Mouse (Mus musculus): ENCODE data around the gene Ddit4. TPM values are rescaled to one million over a fixed set of nuclear protein-coding genes. Genes with fewer than 3 reads are reported as not detected.

Gene Ddit4
- polyA plus RNA-seq, 1 experiment from 2014 or later = 24.0 TPM

- no peak for TF ChIP-seq CTCF (IDR thresholded peaks at IDR 0.05; ENCODE audit: low read depth)
- H3K4me2 ChIP-seq (ENCODE audit: low read length) = no peak overlapping the region
- DNase-seq (ENCODE audit: low spot score) (no peak), ATAC-seq (replicated peaks; ENCODE audit: low FRiP score, low read depth) (no peak)
- 69% methylated on average over 6 of the region's 6 CpGs for WGBS
- no peaks in the 10 kb centered on the region for H3K27me3 ChIP-seq (ENCODE audit: insufficient read depth, low read length)
- no peaks in the 10 kb centered on the region for H3K4me1 ChIP-seq (replicated peaks; ENCODE audit: insufficient read depth, low read length)
- no peaks in the 10 kb centered on the region for H3K9me3 ChIP-seq (replicated peaks; ENCODE audit: low read length)
- no peaks in the 10 kb centered on the region for H3K36me3 ChIP-seq (ENCODE audit: insufficient read depth, low read length)
- no peak overlapping the region for H3K4me3 ChIP-seq (replicated peaks; ENCODE audit: low read depth, low read length)
- no peak overlapping the region for H3K9ac ChIP-seq (ENCODE audit: low read depth, low read length)
- no peak overlapping the region for H3K27ac ChIP-seq
Observed at GRCm38 (mm10) chr10:59932521-59932920, 19.1 kb downstream of the Ddit4 start.

GRCm38 (mm10) chr10:59930996-59931395 lies 20.6 kb downstream of the Ddit4 start:
- H3K4me1 ChIP-seq (replicated peaks; ENCODE audit: insufficient read depth, low read length) = no peaks in the 10 kb centered on the region
- H3K9me3 ChIP-seq (replicated peaks; ENCODE audit: low read length) = no peaks in the 10 kb centered on the region
- peak; percentile 23; the same call in 1 of the 2 replicates for TF ChIP-seq CTCF (IDR thresholded peaks at IDR 0.05; ENCODE audit: low read depth)
- peak; percentile 66 for ATAC-seq (replicated peaks; ENCODE audit: low FRiP score, low read depth)
- no peak overlapping the region for H3K9ac ChIP-seq (ENCODE audit: low read depth, low read length)
- WGBS = 20% methylated on average over 10 of the region's 10 CpGs
- no peaks in the 10 kb centered on the region for H3K27me3 ChIP-seq (ENCODE audit: insufficient read depth, low read length)
- peak; percentile 68 for DNase-seq (ENCODE audit: low spot score)
- H3K27ac ChIP-seq = no peak overlapping the region
- H3K36me3 ChIP-seq (ENCODE audit: insufficient read depth, low read length) = no peaks in the 10 kb centered on the region
- no peak overlapping the region for H3K4me3 ChIP-seq (replicated peaks; ENCODE audit: low read depth, low read length)
- no peak overlapping the region for H3K4me2 ChIP-seq (ENCODE audit: low read length)

- WGBS = 75% methylated on average over 7 of the region's 7 CpGs
- ATAC-seq (replicated peaks; ENCODE audit: low FRiP score, low read depth) = 0 out of 2 replicates have a peak, but pooled peaks have one; percentile 42
- no peak for TF ChIP-seq CTCF (IDR thresholded peaks at IDR 0.05; ENCODE audit: low read depth)
Observed at GRCm38 (mm10) chr10:59929205-59929604, 22.4 kb downstream of the Ddit4 start.

GRCm38 (mm10) chr10:59924305-59924704 lies 27.3 kb downstream of the Ddit4 start:
- no peak overlapping the region for H3K4me2 ChIP-seq (ENCODE audit: low read length)
- H3K27ac ChIP-seq = no peak overlapping the region
- no peak overlapping the region for H3K9ac ChIP-seq (ENCODE audit: low read depth, low read length)
- DNase-seq (ENCODE audit: low spot score) (no peak), ATAC-seq (replicated peaks; ENCODE audit: low FRiP score, low read depth) (no peak)
- no peaks in the 10 kb centered on the region for H3K27me3 ChIP-seq (ENCODE audit: insufficient read depth, low read length)
- H3K9me3 ChIP-seq (replicated peaks; ENCODE audit: low read length) = no peaks in the 10 kb centered on the region
- peaks cover 14% of the 10 kb centered on the region for H3K4me1 ChIP-seq (replicated peaks; ENCODE audit: insufficient read depth, low read length)
- no peak overlapping the region for H3K4me3 ChIP-seq (replicated peaks; ENCODE audit: low read depth, low read length)
- no peak for TF ChIP-seq CTCF (IDR thresholded peaks at IDR 0.05; ENCODE audit: low read depth)
- no peaks in the 10 kb centered on the region for H3K36me3 ChIP-seq (ENCODE audit: insufficient read depth, low read length)
- WGBS = 24% methylated on average over 3 of the region's 3 CpGs

More at GRCm38 (mm10) chr10:59929205-59929604, 22.4 kb downstream of the Ddit4 start:
- Histone ChIP-seq H3K36me3 (ENCODE audit: insufficient read depth, low read length) (no peaks in the 10 kb centered on the region), H3K27ac (no peak overlapping the region), H3K9me3 (replicated peaks; ENCODE audit: low read length) (no peaks in the 10 kb centered on the region), H3K27me3 (ENCODE audit: insufficient read depth, low read length) (no peaks in the 10 kb centered on the region), H3K4me2 (ENCODE audit: low read length) (no peak overlapping the region), H3K4me1 (replicated peaks; ENCODE audit: insufficient read depth, low read length) (no peaks in the 10 kb centered on the region), H3K9ac (ENCODE audit: low read depth, low read length) (no peak overlapping the region), H3K4me3 (replicated peaks; ENCODE audit: low read depth, low read length) (no peak overlapping the region)
- no peak for DNase-seq (ENCODE audit: low spot score)

GRCm38 (mm10) chr10:59923493-59923892 lies 28.1 kb downstream of the Ddit4 start:
- H3K9ac ChIP-seq (ENCODE audit: low read depth, low read length) = no peak overlapping the region
- 88% methylated on average over 2 of the region's 2 CpGs for WGBS
- no peaks in the 10 kb centered on the region for H3K9me3 ChIP-seq (replicated peaks; ENCODE audit: low read length)
- ATAC-seq (replicated peaks; ENCODE audit: low FRiP score, low read depth) (no peak), DNase-seq (ENCODE audit: low spot score) (no peak)
- no peak for TF ChIP-seq CTCF (IDR thresholded peaks at IDR 0.05; ENCODE audit: low read depth)
- no peak overlapping the region for H3K4me3 ChIP-seq (replicated peaks; ENCODE audit: low read depth, low read length)
- no peaks in the 10 kb centered on the region for H3K36me3 ChIP-seq (ENCODE audit: insufficient read depth, low read length)
- H3K27ac ChIP-seq = no peak overlapping the region
- no peaks in the 10 kb centered on the region for H3K27me3 ChIP-seq (ENCODE audit: insufficient read depth, low read length)
- no peak overlapping the region for H3K4me2 ChIP-seq (ENCODE audit: low read length)
- H3K4me1 ChIP-seq (replicated peaks; ENCODE audit: insufficient read depth, low read length) = peaks cover 14% of the 10 kb centered on the region

- peak overlapping the region; percentile 50 for H3K9ac ChIP-seq (ENCODE audit: low read depth, low read length)
- DNase-seq (ENCODE audit: low spot score) = peak; percentile 83
Observed at GRCm38 (mm10) chr10:59920810-59921681, 30.6 kb downstream of the Ddit4 start.

More at GRCm38 (mm10) chr10:59920810-59921681, 30.6 kb downstream of the Ddit4 start:
- H3K4me1 ChIP-seq (replicated peaks; ENCODE audit: insufficient read depth, low read length) = peaks cover 23% of the 10 kb centered on the region
- H3K9me3 ChIP-seq (replicated peaks; ENCODE audit: low read length) = no peaks in the 10 kb centered on the region
- 2% methylated on average over 33 of the region's 33 CpGs for WGBS
- peak; percentile 73 for ATAC-seq (replicated peaks; ENCODE audit: low FRiP score, low read depth)
- peak; percentile 66 for TF ChIP-seq CTCF (IDR thresholded peaks at IDR 0.05; ENCODE audit: low read depth)
- H3K27ac ChIP-seq = peak overlapping the region; percentile 81
- no peaks in the 10 kb centered on the region for H3K36me3 ChIP-seq (ENCODE audit: insufficient read depth, low read length)
- peak overlapping the region; percentile 72 for H3K4me2 ChIP-seq (ENCODE audit: low read length)
- H3K27me3 ChIP-seq (ENCODE audit: insufficient read depth, low read length) = no peaks in the 10 kb centered on the region
- peak overlapping the region; percentile 33 for H3K4me3 ChIP-seq (replicated peaks; ENCODE audit: low read depth, low read length)
